Mouse (Mus musculus) midbrain, postnatal 0 days (tissue): ENCODE measurements at regions not wholly inside any gene's neighbourhood (a gene's known extent, or its start where the extent isn't known, plus 50 kb on each side); places are given as distances from the start of the nearest gene placed in this dataset.

ENCODE experiments used
- ATAC-seq: fragments of 200-750 bp; cut with Nextera tagmentation; 2 replicates; pipeline ENCODE4 v1.8.0; 2017; ENCODE audit warnings: moderate number of reproducible peaks, mild to moderate bottlenecking, moderate TSS enrichment, moderate library complexity; ENCODE audit not compliant: low FRiP score
- DNase-seq: peaks from one replicate; pipeline ENCODE4 v3.0.0-alpha.2; 2015; ENCODE audit warnings: low spot score
- H3K27ac ChIP-seq: fragments of 300-500 bp; sonication (generic); 2 replicates; pipeline ENCODE4 v1.5.1; 2014; ENCODE audit warnings: low read depth, mild to moderate bottlenecking, low read length, mixed read lengths
- H3K27me3 ChIP-seq: fragments of 300-500 bp; sonication (generic); 2 replicates; pipeline ENCODE4 v1.6.1; 2014; ENCODE audit warnings: low read length, control low read depth, mixed read lengths; ENCODE audit not compliant: insufficient read depth
- H3K36me3 ChIP-seq: fragments of 300-500 bp; sonication (generic); 2 replicates; pipeline ENCODE4 v1.6.1; 2014; ENCODE audit warnings: low read length, control low read depth, mixed read lengths; ENCODE audit not compliant: insufficient read depth
- H3K4me1 ChIP-seq: fragments of 300-500 bp; sonication (generic); 2 replicates; pipeline ENCODE4 v1.6.1; 2014; ENCODE audit warnings: mild to moderate bottlenecking, control low read depth, antibody characterized with exemption, low read length, mixed read lengths; ENCODE audit not compliant: insufficient read depth
- H3K4me2 ChIP-seq: fragments of 300-500 bp; sonication (generic); 2 replicates; pipeline ENCODE4 v1.6.1; 2014; ENCODE audit warnings: low read depth, mild to moderate bottlenecking, low read length, mixed read lengths; ENCODE audit not compliant: poor library complexity, severe bottlenecking
- H3K4me3 ChIP-seq: fragments of 300-500 bp; sonication (generic); 2 replicates; pipeline ENCODE4 v1.5.1; 2014; ENCODE audit warnings: low read depth, mild to moderate bottlenecking, low read length, moderate library complexity
- H3K9ac ChIP-seq: fragments of 300-500 bp; sonication (generic); replicated peaks from 2 replicates; pipeline ENCODE4 v1.6.1; 2014; ENCODE audit warnings: mild to moderate bottlenecking, low read length, moderate library complexity, mixed read lengths; ENCODE audit not compliant: poor library complexity, severe bottlenecking
- H3K9me3 ChIP-seq: fragments of 300-500 bp; sonication (generic); 2 replicates; pipeline ENCODE4 v1.6.1; 2016; ENCODE audit warnings: low read length, control low read depth
- CTCF ChIP-seq: IDR thresholded peaks from 2 replicates; pipeline ENCODE4 v1.5.1; 2016; ENCODE audit warnings: antibody characterized with exemption, mild to moderate bottlenecking
- WGBS: fragments of 180-500 bp; shearing (Covaris S2); extraction: QIAGEN DNeasy Blood & Tissue Kit; methylation state at CpG from one replicate; pipeline ENCODE4 v1.1.7; 2014; 5-methylcytosine and 5-hydroxymethylcytosine counted together

DNA sequence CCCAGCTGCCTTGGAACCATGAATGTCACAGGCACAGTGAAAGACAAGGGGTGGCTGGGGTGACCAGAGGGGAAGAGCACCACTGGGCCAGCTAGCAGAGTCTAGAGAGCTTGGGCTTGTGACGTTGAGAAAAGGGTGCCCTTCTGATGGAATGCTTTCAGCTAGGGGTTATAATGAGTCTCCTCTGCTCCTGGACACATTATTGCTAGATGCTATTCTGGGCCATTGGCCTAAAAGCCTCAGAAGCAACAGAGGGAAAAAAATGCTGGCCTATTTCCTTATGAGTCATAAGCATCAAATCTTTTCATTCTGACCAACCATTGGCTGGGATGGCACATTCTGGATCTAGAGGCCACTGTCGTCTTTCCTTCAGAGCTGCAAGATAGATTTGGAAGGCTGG is 369.8 kb upstream of the Tshz3 start:
- DNase-seq (no peak), ATAC-seq (no peak)
- Histone ChIP-seq H3K27me3 (no peaks in the 10 kb centered on the region), H3K9ac (no peak overlapping the region), H3K9me3 (no peaks in the 10 kb centered on the region), H3K36me3 (no peaks in the 10 kb centered on the region), H3K4me2 (no peak overlapping the region), H3K4me1 (no peaks in the 10 kb centered on the region), H3K4me3 (no peak overlapping the region), H3K27ac (no peak overlapping the region)
- 96% methylated on average over 2 of the region's 2 CpGs for WGBS
- no peak for TF ChIP-seq CTCF

DNA sequence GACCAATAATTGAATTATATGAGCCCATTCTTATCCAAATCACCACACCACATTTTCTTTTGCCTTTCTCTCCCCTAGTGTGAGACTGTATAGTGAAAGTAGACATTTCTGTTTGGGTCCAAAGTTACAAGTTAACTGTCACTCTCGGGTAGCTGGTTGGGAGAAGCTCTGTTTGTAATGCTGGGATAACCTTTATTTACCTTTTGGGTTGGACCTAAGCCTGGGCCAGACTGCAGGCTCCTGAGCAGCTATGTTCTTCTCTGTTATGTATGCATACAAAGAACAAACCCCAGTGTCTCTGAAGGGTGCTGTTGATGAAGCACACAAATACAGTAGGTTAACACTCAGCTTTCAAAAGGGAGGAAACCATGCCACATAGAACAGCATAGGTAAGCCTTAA is 373.9 kb upstream of the Tshz3 start:
- Histone ChIP-seq H3K9me3 (no peaks in the 10 kb centered on the region), H3K4me1 (no peaks in the 10 kb centered on the region), H3K4me3 (no peak overlapping the region), H3K4me2 (no peak overlapping the region), H3K36me3 (no peaks in the 10 kb centered on the region), H3K9ac (no peak overlapping the region), H3K27ac (no peak overlapping the region), H3K27me3 (no peaks in the 10 kb centered on the region)
- DNase-seq, result no peak
- ATAC-seq, result no peak
- TF ChIP-seq CTCF, result no peak
- 76% methylated on average over 1 of the region's 1 CpGs for WGBS

DNA sequence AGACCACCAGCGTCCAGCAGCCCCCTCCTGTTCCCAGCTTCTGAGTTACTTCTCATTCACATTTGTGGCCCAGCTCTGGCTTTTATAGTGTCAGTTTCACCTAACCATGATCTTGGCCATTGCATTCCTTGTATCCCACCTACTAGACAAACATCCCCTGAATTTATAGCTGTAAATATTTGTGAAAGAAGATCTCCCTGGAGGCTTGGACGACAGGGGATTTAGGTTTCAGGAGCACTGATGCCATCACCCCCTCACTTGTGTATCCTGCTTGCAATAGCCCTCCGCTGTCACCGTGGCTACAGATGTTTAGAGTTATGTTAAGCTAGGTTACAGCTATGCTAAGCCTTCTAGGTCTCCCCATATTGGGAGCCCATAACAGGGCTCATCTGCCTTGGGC is 375.7 kb upstream of the Tshz3 start:
- TF ChIP-seq CTCF, result no peak
- no peaks in the 10 kb centered on the region for H3K27me3 ChIP-seq
- no peak overlapping the region for H3K27ac ChIP-seq
- no peak overlapping the region for H3K4me2 ChIP-seq
- no peaks in the 10 kb centered on the region for H3K9me3 ChIP-seq
- no peak overlapping the region for H3K9ac ChIP-seq
- WGBS, result 73% methylated on average over 4 of the region's 4 CpGs
- no peak overlapping the region for H3K4me3 ChIP-seq
- no peaks in the 10 kb centered on the region for H3K4me1 ChIP-seq
- ATAC-seq (no peak), DNase-seq (no peak)
- H3K36me3 ChIP-seq, result no peaks in the 10 kb centered on the region

DNA sequence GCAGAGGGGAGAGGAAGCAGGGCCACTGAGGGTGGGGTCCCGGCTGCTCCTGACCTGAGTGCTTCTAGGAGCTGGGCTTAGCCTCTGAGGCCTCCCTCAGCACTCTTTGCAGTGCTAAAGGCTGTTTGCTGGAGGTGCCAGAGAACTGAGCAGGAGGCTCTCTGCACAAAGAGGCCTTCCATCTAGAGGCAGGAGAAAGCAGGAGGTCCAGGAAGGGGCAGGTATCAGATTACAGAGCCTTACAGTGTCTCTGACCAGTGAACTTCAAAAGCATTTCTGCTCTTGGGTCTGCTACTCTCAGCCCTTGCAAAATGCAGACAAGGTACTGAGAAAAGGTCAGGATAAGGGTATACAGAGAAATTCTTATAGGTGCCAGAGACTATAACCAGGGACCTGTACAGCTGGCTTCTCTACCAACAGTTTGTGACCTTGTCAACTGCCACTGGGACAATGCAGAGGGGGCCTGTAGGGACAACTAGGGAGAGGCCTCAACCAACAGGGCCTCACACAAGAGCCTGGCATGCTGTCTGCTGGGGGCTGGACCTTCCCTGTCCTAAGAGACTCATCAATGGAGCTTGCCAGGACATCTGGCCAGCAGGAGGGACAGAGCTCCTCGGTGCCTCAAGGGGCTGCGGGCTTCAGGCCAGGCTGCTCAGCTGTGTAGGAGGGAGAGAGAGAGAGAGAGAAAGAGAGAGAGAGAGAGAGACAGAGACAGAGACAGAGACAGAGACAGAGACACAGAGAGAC is 380.3 kb upstream of the Tshz3 start:
- 60% methylated on average over 3 of the region's 3 CpGs for WGBS
- no peak overlapping the region for H3K9ac ChIP-seq
- H3K9me3 ChIP-seq, result no peaks in the 10 kb centered on the region
- ATAC-seq, result no peak
- H3K27ac ChIP-seq, result no peak overlapping the region
- H3K4me1 ChIP-seq, result no peaks in the 10 kb centered on the region
- H3K27me3 ChIP-seq, result no peaks in the 10 kb centered on the region
- H3K36me3 ChIP-seq, result no peaks in the 10 kb centered on the region
- no peak for DNase-seq
- H3K4me2 ChIP-seq, result no peak overlapping the region
- TF ChIP-seq CTCF, result no peak
- H3K4me3 ChIP-seq, result no peak overlapping the region

DNA sequence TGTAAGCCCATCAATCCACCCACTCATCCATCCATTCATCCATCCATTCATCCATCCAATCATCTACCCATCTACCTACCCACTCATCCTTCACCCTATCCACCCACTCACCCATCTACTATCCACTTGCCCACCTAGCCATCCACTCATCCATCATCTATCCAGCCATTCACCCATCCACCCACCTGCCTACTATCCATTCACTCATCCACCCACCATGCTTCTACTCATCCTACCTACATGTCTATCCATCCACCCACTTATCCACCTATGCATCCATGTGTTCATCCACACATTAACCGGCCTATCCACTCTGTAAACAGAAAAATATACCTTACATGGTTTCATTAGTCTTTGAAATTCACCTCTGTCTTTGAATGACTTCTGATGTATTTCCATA is 384.2 kb upstream of the Tshz3 start:
- no peak overlapping the region for H3K4me3 ChIP-seq
- no peak for TF ChIP-seq CTCF
- H3K4me1 ChIP-seq, result no peaks in the 10 kb centered on the region
- DNase-seq, result no peak
- no peak overlapping the region for H3K27ac ChIP-seq
- no peak overlapping the region for H3K9ac ChIP-seq
- H3K4me2 ChIP-seq, result no peak overlapping the region
- no peak for ATAC-seq
- H3K36me3 ChIP-seq, result no peaks in the 10 kb centered on the region
- H3K27me3 ChIP-seq, result no peaks in the 10 kb centered on the region
- WGBS, result 84% methylated on average over 1 of the region's 1 CpGs
- no peaks in the 10 kb centered on the region for H3K9me3 ChIP-seq

DNA sequence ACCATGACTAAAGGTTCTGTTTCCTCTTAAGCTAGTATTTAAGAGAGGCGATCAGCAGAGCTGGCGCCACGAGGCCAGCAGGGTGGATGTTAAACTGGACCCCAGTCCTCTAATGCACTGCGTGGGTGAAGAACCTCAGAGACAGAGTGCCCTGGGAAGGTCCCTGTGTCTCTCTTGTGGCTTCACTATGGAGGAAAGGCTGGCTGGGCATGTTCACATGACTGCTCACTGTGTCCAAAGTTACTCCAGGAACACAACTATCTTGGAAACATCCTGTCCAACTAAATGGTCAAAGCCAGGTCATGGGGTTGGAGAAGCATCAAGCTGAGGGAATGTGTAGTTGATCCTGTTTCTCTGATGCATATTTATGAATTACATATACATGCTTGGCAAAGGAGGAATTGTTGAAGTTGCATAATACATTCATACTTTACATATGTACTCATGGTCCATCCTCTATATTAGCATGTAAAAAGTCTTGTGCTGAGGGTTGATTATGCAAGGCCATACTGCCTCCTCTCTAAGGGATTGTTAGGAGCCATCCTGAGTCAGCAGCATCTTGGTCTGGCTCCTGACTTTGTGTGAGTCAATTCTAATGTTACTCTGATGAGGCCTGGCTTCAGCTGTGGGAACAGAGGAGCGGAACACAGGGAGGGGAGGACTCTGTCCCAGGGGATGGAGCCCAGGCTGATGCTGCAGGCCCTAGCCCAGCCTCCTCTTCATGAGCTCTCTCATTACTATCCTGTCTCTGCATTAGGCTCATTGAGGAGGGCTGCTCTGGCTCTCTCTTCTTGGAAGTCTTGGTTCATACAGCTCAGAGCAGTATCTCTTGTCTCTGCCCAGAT is 387.9 kb upstream of the Tshz3 start:
- ATAC-seq (no peak), DNase-seq (no peak)
- no peak for TF ChIP-seq CTCF
- no peak overlapping the region for H3K27ac ChIP-seq
- H3K36me3 ChIP-seq, result no peaks in the 10 kb centered on the region
- no peak overlapping the region for H3K4me3 ChIP-seq
- no peaks in the 10 kb centered on the region for H3K4me1 ChIP-seq
- no peaks in the 10 kb centered on the region for H3K9me3 ChIP-seq
- H3K9ac ChIP-seq, result no peak overlapping the region
- 90% methylated on average over 5 of the region's 5 CpGs for WGBS
- no peak overlapping the region for H3K4me2 ChIP-seq
- H3K27me3 ChIP-seq, result no peaks in the 10 kb centered on the region
